Mouse (Mus musculus) stomach, embryonic 14.5 days (tissue): ENCODE results near the gene Sh3rf3. TPM values are rescaled to one million over a fixed set of nuclear protein-coding genes. Genes with fewer than 3 reads are reported as not detected.
A peak's percentile ranks its signal among the peaks of the same experiment; 100 is the strongest.

Source experiments
- ATAC-seq: fragments of 200-750 bp; cut with Nextera tagmentation; 2 replicates; pipeline ENCODE4 v1.8.0; 2017; ENCODE audit warnings: low read depth, moderate TSS enrichment; ENCODE audit not compliant: insufficient number of reproducible peaks, insufficient read depth, low FRiP score
- H3K27ac ChIP-seq: fragments of 300-500 bp; sonication (generic); 2 replicates; pipeline ENCODE4 v1.5.1; 2014; ENCODE audit warnings: mild to moderate bottlenecking, low read length, moderate library complexity, mixed read lengths
- H3K27me3 ChIP-seq: fragments of 300-500 bp; sonication (generic); 2 replicates; pipeline ENCODE4 v1.6.1; 2014; ENCODE audit warnings: low read length, control low read depth, mixed read lengths; ENCODE audit not compliant: control insufficient read depth, insufficient read depth
- H3K36me3 ChIP-seq: fragments of 300-500 bp; sonication (generic); 2 replicates; pipeline ENCODE4 v1.6.1; 2014; ENCODE audit warnings: mild to moderate bottlenecking, control low read depth, low read length, moderate library complexity, mixed read lengths; ENCODE audit not compliant: control insufficient read depth, insufficient read depth
- H3K4me1 ChIP-seq: fragments of 300-500 bp; sonication (generic); 2 replicates; pipeline ENCODE4 v1.6.1; 2014; ENCODE audit warnings: low read length, control low read depth, mixed read lengths; ENCODE audit not compliant: control insufficient read depth, insufficient read depth
- H3K4me2 ChIP-seq: fragments of 300-500 bp; sonication (generic); replicated peaks from 2 replicates; pipeline ENCODE4 v1.6.1; 2014; ENCODE audit warnings: low read depth, low read length, control low read depth
- H3K4me3 ChIP-seq: fragments of 300-500 bp; sonication (generic); 2 replicates; pipeline ENCODE4 v1.5.1; 2014; ENCODE audit warnings: low read depth, low read length, control low read depth
- H3K9ac ChIP-seq: fragments of 300-500 bp; sonication (generic); replicated peaks from 2 replicates; pipeline ENCODE4 v1.6.1; 2014; ENCODE audit warnings: low read depth, mild to moderate bottlenecking, control low read depth, low read length, moderate library complexity, mixed read lengths
- H3K9me3 ChIP-seq: fragments of 300-500 bp; sonication (generic); 2 replicates; pipeline ENCODE4 v1.6.1; 2016; ENCODE audit warnings: low read depth, low read length, control low read depth; ENCODE audit not compliant: control insufficient read depth
- WGBS: fragments of 180-500 bp; shearing (Covaris S2); extraction: QIAGEN DNeasy Blood & Tissue Kit; methylation state at CpG from one replicate; pipeline ENCODE4 v1.1.7; 2014; 5-methylcytosine and 5-hydroxymethylcytosine counted together
- polyA plus RNA-seq: library from polyadenylated mRNA; unstranded; fragments of >200 nt; fragmentation: Nextera tagmentation; extraction: Ambion mirVana; gene quantifications from 2 replicates; pipeline ENCODE4 v1.2.1, GENCODE M21; 2014

Gene Sh3rf3
- polyA plus RNA-seq, 1 experiment from 2014 or later = 1.2 TPM

GRCm38 (mm10) chr10:59104683-59105082 is 291.5 kb downstream of the Sh3rf3 start:
- H3K27ac ChIP-seq = no peak overlapping the region
- no peaks in the 10 kb centered on the region for H3K36me3 ChIP-seq
- H3K9me3 ChIP-seq = no peaks in the 10 kb centered on the region
- no peaks in the 10 kb centered on the region for H3K4me1 ChIP-seq
- H3K27me3 ChIP-seq = no peaks in the 10 kb centered on the region
- H3K4me3 ChIP-seq = no peak overlapping the region
- 91% methylated on average over 5 of the region's 5 CpGs for WGBS
- no peak overlapping the region for H3K4me2 ChIP-seq
- no peak overlapping the region for H3K9ac ChIP-seq
- ATAC-seq = no peak

DNA sequence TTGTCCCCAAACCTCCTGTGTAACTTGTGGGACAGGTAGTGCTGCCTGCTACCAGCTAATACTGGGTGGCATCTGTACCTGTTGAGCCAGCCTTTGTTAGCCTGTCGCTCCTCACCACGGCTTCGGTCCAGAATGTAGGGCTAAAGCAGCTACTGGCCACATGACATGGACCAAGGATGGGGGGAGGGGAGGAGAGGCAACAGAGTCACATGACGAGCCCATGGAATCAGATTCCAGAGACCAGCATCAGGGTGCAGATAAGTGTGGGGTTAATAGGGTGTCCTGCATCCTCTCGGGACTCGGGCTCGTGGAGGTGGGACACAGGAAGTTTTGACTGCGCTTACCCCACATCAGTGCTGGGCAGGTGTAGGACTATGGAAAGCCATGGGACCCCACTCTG is 292.7 kb downstream of the Sh3rf3 start:
- Histone ChIP-seq H3K9ac (no peak overlapping the region), H3K9me3 (no peaks in the 10 kb centered on the region), H3K4me1 (no peaks in the 10 kb centered on the region), H3K4me2 (no peak overlapping the region), H3K27ac (no peak overlapping the region), H3K27me3 (no peaks in the 10 kb centered on the region), H3K36me3 (no peaks in the 10 kb centered on the region), H3K4me3 (no peak overlapping the region)
- ATAC-seq = no peak
- WGBS = 68% methylated on average over 8 of the region's 8 CpGs

GRCm38 (mm10) chr10:59106644-59107043 is 293.5 kb downstream of the Sh3rf3 start:
- Histone ChIP-seq H3K9ac (no peak overlapping the region), H3K27ac (no peak overlapping the region), H3K4me1 (no peaks in the 10 kb centered on the region), H3K27me3 (no peaks in the 10 kb centered on the region), H3K9me3 (no peaks in the 10 kb centered on the region), H3K36me3 (no peaks in the 10 kb centered on the region), H3K4me2 (no peak overlapping the region), H3K4me3 (no peak overlapping the region)
- 82% methylated on average over 3 of the region's 3 CpGs for WGBS
- no peak for ATAC-seq

DNA sequence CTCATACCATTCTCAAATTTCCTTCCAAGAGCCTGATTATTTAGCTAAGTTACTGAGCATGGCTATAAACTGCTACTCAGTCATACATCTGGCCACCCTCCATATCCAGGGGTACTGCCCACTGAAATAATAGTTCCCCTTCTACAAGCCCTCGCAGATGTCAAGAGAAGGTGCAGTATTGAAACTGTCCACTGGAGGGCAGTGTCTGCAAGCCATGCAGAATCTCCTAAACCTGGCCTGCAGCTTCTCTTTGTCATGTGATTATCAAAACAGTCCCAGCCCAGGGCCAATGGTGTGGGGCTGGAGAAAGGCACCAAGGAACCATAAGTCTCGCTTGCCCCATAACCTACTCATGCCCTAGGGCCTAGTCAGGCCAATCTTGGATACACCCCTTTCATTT is 295.9 kb downstream of the Sh3rf3 start:
- H3K27ac ChIP-seq = no peak overlapping the region
- no peaks in the 10 kb centered on the region for H3K27me3 ChIP-seq
- no peaks in the 10 kb centered on the region for H3K36me3 ChIP-seq
- H3K4me3 ChIP-seq = no peak overlapping the region
- H3K4me1 ChIP-seq = no peaks in the 10 kb centered on the region
- no peaks in the 10 kb centered on the region for H3K9me3 ChIP-seq
- H3K9ac ChIP-seq = no peak overlapping the region
- WGBS = 31% methylated on average over 2 of the region's 2 CpGs
- peak; percentile 60; the same call in 1 of the 2 replicates for ATAC-seq
- H3K4me2 ChIP-seq = no peak overlapping the region

DNA sequence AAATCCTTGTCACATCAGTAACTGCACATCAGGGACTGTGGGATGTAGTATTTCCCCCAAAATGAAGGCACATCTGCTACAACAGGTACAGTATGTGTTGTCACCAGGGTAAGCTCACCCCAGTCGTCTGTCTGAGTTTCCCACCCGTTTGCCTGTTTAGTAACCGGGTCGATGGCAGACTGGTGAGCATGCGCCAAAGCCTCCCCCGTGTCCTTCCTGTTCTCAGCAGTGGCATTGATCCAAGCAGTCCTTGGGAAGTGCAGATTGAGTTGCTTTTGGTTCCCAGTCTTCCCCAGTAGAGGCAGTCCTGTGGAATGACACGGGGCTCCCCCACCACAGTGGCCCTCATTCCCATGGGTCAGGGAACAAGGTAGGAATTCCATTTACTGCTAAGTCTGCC is 297.2 kb downstream of the Sh3rf3 start:
- Histone ChIP-seq H3K27ac (no peak overlapping the region), H3K4me3 (no peak overlapping the region), H3K9me3 (no peaks in the 10 kb centered on the region), H3K9ac (no peak overlapping the region), H3K27me3 (no peaks in the 10 kb centered on the region), H3K36me3 (no peaks in the 10 kb centered on the region), H3K4me2 (no peak overlapping the region), H3K4me1 (no peaks in the 10 kb centered on the region)
- ATAC-seq = no peak
- 93% methylated on average over 7 of the region's 7 CpGs for WGBS

GRCm38 (mm10) chr10:59112755-59113154 is 299.6 kb downstream of the Sh3rf3 start:
- no peak overlapping the region for H3K27ac ChIP-seq
- H3K27me3 ChIP-seq = no peaks in the 10 kb centered on the region
- no peak overlapping the region for H3K9ac ChIP-seq
- no peak overlapping the region for H3K4me2 ChIP-seq
- H3K4me1 ChIP-seq = no peaks in the 10 kb centered on the region
- no peaks in the 10 kb centered on the region for H3K9me3 ChIP-seq
- H3K36me3 ChIP-seq = no peaks in the 10 kb centered on the region
- WGBS = 83% methylated on average over 8 of the region's 8 CpGs
- no peak overlapping the region for H3K4me3 ChIP-seq
- ATAC-seq = no peak

GRCm38 (mm10) chr10:59113386-59113785 is 300.2 kb downstream of the Sh3rf3 start:
- WGBS = 79% methylated on average over 9 of the region's 9 CpGs
- H3K4me3 ChIP-seq = no peak overlapping the region
- H3K4me2 ChIP-seq = no peak overlapping the region
- H3K36me3 ChIP-seq = no peaks in the 10 kb centered on the region
- H3K27me3 ChIP-seq = no peaks in the 10 kb centered on the region
- H3K27ac ChIP-seq = no peak overlapping the region
- no peaks in the 10 kb centered on the region for H3K9me3 ChIP-seq
- no peak overlapping the region for H3K9ac ChIP-seq
- ATAC-seq = no peak
- no peaks in the 10 kb centered on the region for H3K4me1 ChIP-seq

DNA sequence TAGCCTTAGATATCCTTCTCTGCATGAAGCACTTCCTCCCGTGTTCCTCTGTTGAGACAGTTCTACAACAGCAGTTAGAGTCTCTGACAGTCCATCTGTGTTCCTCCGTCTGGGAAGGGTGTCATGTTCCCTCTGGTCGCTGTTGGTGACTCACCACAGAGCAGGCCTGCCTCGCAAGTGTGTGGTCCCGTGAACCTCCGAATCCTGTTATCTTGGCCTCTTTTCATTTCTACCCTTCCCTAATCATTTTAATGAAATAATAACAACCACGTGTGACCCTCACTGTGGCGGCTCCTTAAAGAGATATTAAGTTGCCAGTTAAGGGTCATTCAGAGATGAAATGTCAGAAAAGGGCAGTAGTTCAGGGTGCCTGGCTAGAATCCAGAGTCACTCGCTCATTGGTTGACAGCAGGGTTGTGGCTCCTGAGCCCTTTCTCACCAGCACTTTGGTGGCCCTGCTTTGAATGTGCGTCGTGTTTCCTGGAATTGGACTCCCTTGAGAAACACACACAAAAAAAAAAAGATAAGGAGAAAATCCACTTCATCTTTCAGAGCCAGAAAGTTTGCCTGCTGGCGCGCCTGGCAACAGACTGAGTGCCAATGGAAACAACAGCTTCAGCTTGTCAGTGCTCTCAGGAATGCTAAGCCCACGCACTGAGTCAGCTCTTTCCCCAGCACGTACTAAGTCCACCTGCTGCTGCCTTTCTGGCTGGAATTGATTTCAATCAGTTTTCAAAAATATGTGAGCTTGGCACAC is 301.6 kb downstream of the Sh3rf3 start:
- Histone ChIP-seq H3K9me3 (no peaks in the 10 kb centered on the region), H3K9ac (no peak overlapping the region), H3K27ac (no peak overlapping the region), H3K27me3 (no peaks in the 10 kb centered on the region), H3K4me1 (no peaks in the 10 kb centered on the region), H3K36me3 (no peaks in the 10 kb centered on the region), H3K4me2 (no peak overlapping the region), H3K4me3 (no peak overlapping the region)
- 34% methylated on average over 15 of the region's 15 CpGs for WGBS
- ATAC-seq = no peak

GRCm38 (mm10) chr10:59115691-59116090 is 302.5 kb downstream of the Sh3rf3 start:
- 88% methylated on average over 2 of the region's 2 CpGs for WGBS
- H3K9ac ChIP-seq = no peak overlapping the region

More at GRCm38 (mm10) chr10:59115691-59116090, 302.5 kb downstream of the Sh3rf3 start:
- no peaks in the 10 kb centered on the region for H3K9me3 ChIP-seq
- H3K4me2 ChIP-seq = no peak overlapping the region
- no peaks in the 10 kb centered on the region for H3K27me3 ChIP-seq
- ATAC-seq = no peak
- no peak overlapping the region for H3K27ac ChIP-seq
- no peak overlapping the region for H3K4me3 ChIP-seq
- H3K4me1 ChIP-seq = no peaks in the 10 kb centered on the region
- no peaks in the 10 kb centered on the region for H3K36me3 ChIP-seq
